Mouse (Mus musculus) brain, embryonic 14.5 days (tissue): ENCODE results near the gene Cspg4. TPM values are rescaled to one million over a fixed set of nuclear protein-coding genes. Genes with fewer than 3 reads are reported as not detected.
A peak's percentile ranks its signal among the peaks of the same experiment; 100 is the strongest.

Source experiments
- DNase-seq: peaks from one replicate; pipeline ENCODE4 v3.0.0-alpha.2; 2011; ENCODE audit warnings: low read depth
- CTCF ChIP-seq: fragments of 200-500 bp; IDR thresholded peaks from 2 replicates; pipeline ENCODE4 v1.5.1; 2012; ENCODE audit warnings: inconsistent platforms, mild to moderate bottlenecking, moderate library complexity, borderline replicate concordance; ENCODE audit not compliant: insufficient read depth, insufficient read length; ENCODE audit errors: extremely low read depth
- POLR2A ChIP-seq: fragments of 200-500 bp; IDR thresholded peaks from 2 replicates; pipeline ENCODE4 v1.6.1; 2012; ENCODE audit warnings: mild to moderate bottlenecking, inconsistent platforms, borderline replicate concordance; ENCODE audit not compliant: poor library complexity, insufficient read depth, insufficient read length, severe bottlenecking; ENCODE audit errors: extremely low read depth
- polyA plus RNA-seq: library from polyadenylated mRNA; depleted of rRNA; stranded (reverse); fragments of >200 nt; gene quantifications from 2 replicates; pipeline ENCODE4 v1.2.3, GENCODE M21; 2012

Gene Cspg4
- polyA plus RNA-seq, 1 experiment: 8.2 TPM

- DNase-seq: no peak
- no peak for TF ChIP-seq CTCF
- TF ChIP-seq POLR2A: no peak
Observed at GRCm38 (mm10) chr9:56865673-56866400, 1.0 kb downstream of the Cspg4 start.

- TF ChIP-seq CTCF (no peak), POLR2A (no peak)
- no peak for DNase-seq
Observed at GRCm38 (mm10) chr9:56866430-56866829, 1.6 kb downstream of the Cspg4 start.

GRCm38 (mm10) chr9:56868292-56868691 is 3.5 kb downstream of the Cspg4 start:
- DNase-seq: peak; percentile 97
- no peak for TF ChIP-seq CTCF
- TF ChIP-seq POLR2A: no peak

- peak; percentile 56 for DNase-seq
- TF ChIP-seq CTCF: no peak
- TF ChIP-seq POLR2A: no peak
Observed at GRCm38 (mm10) chr9:56869552-56869951, 4.7 kb downstream of the Cspg4 start.

- TF ChIP-seq CTCF: no peak
- no peak for TF ChIP-seq POLR2A
Observed at GRCm38 (mm10) chr9:56870778-56871177, 5.9 kb downstream of the Cspg4 start.

GRCm38 (mm10) chr9:56871191-56871590 is 6.4 kb downstream of the Cspg4 start:
- TF ChIP-seq CTCF (no peak), POLR2A (no peak)
- DNase-seq: no peak

More at GRCm38 (mm10) chr9:56870778-56871177, 5.9 kb downstream of the Cspg4 start:
- no peak for DNase-seq

- TF ChIP-seq POLR2A (no peak), CTCF (no peak)
- no peak for DNase-seq
Observed at GRCm38 (mm10) chr9:56872105-56872903, 7.5 kb downstream of the Cspg4 start.

GRCm38 (mm10) chr9:56873097-56873496 is 8.3 kb downstream of the Cspg4 start:
- TF ChIP-seq CTCF (no peak), POLR2A (no peak)
- DNase-seq: no peak

GRCm38 (mm10) chr9:56876784-56877183 is 12.0 kb downstream of the Cspg4 start:
- peak; percentile 60 for DNase-seq

GRCm38 (mm10) chr9:56877284-56877683 is 12.5 kb downstream of the Cspg4 start:
- no peak for TF ChIP-seq POLR2A
- TF ChIP-seq CTCF: no peak
- DNase-seq: no peak

More at GRCm38 (mm10) chr9:56876784-56877183, 12.0 kb downstream of the Cspg4 start:
- no peak for TF ChIP-seq CTCF
- TF ChIP-seq POLR2A: no peak

- no peak for TF ChIP-seq CTCF
- no peak for TF ChIP-seq POLR2A
- peak; percentile 35 for DNase-seq
Observed at GRCm38 (mm10) chr9:56880790-56881189, 16.0 kb downstream of the Cspg4 start.
